Mouse (Mus musculus): ENCODE results near the gene Catsper1. TPM values are rescaled to one million over a fixed set of nuclear protein-coding genes. Genes with fewer than 3 reads are reported as not detected.

Gene Catsper1
- not detected in 2 replicates for polyA plus RNA-seq (2015; fragmentation: Nextera tagmentation; extraction: Ambion mirVana)

- Histone ChIP-seq H3K4me1 (ENCODE audit: control insufficient read depth, insufficient read depth, low read length) (no peaks in the 10 kb centered on the region), H3K27ac (ENCODE audit: low read length) (no peak within 1 kb of the TSS), H3K36me3 (ENCODE audit: control insufficient read depth, insufficient read depth, low read length) (no peaks in the 10 kb centered on the region), H3K9ac (ENCODE audit: low read depth, low read length) (no peak within 1 kb of the TSS), H3K9me3 (replicated peaks; ENCODE audit: control insufficient read depth, low read length, poor library complexity, severe bottlenecking) (no peaks in the 10 kb centered on the region), H3K4me3 (ENCODE audit: low read depth, low read length) (no peak within 1 kb of the TSS), H3K4me2 (ENCODE audit: low read length) (no peak within 1 kb of the TSS), H3K27me3 (ENCODE audit: control insufficient read depth, insufficient read depth, low read depth, low read length) (no peaks in the 10 kb centered on the region)
- 95% methylated on average over 6 of the region's 6 CpGs for WGBS
- no peak for ATAC-seq
Observed at GRCm38 (mm10) chr19:5335441-5335840, at the start of gene Catsper1. Gene Catsper1, plus strand, starts transcription at chr19:5335741.

GRCm38 (mm10) chr19:5294972-5295735 lies 40.4 kb upstream of the Catsper1 start, which contains the start of gene Sf3b2:
Gene Sf3b2, minus strand, starts transcription at chr19:5295455.
- Histone ChIP-seq H3K27ac (ENCODE audit: low read length) (peak within 1 kb of the TSS; percentile 88), H3K9me3 (replicated peaks; ENCODE audit: control insufficient read depth, low read length, poor library complexity, severe bottlenecking) (no peaks in the 10 kb centered on the region), H3K4me3 (ENCODE audit: low read depth, low read length) (peak within 1 kb of the TSS; percentile 92), H3K27me3 (ENCODE audit: control insufficient read depth, insufficient read depth, low read depth, low read length) (no peaks in the 10 kb centered on the region), H3K36me3 (ENCODE audit: control insufficient read depth, insufficient read depth, low read length) (peaks cover 17% of the 10 kb centered on the region), H3K4me1 (ENCODE audit: control insufficient read depth, insufficient read depth, low read length) (peaks cover 43% of the 10 kb centered on the region), H3K4me2 (ENCODE audit: low read length) (peak within 1 kb of the TSS; percentile 90), H3K9ac (ENCODE audit: low read depth, low read length) (peak within 1 kb of the TSS; percentile 90)
- ATAC-seq, result peak; percentile 95
- under 1% methylated on average over 45 of the region's 46 CpGs for WGBS

- 5% methylated on average over 13 of the region's 13 CpGs for WGBS
- H3K9me3 ChIP-seq (replicated peaks; ENCODE audit: control insufficient read depth, low read length, poor library complexity, severe bottlenecking), result no peaks in the 10 kb centered on the region
- peak overlapping the region; percentile 83 for H3K27ac ChIP-seq (ENCODE audit: low read length)
- peaks cover 13% of the 10 kb centered on the region for H3K36me3 ChIP-seq (ENCODE audit: control insufficient read depth, insufficient read depth, low read length)
- peak overlapping the region; percentile 62 for H3K4me2 ChIP-seq (ENCODE audit: low read length)
- H3K27me3 ChIP-seq (ENCODE audit: control insufficient read depth, insufficient read depth, low read depth, low read length), result no peaks in the 10 kb centered on the region
- H3K4me3 ChIP-seq (ENCODE audit: low read depth, low read length), result peak overlapping the region; percentile 92
- peak; percentile 26 for ATAC-seq
- H3K4me1 ChIP-seq (ENCODE audit: control insufficient read depth, insufficient read depth, low read length), result peaks cover 47% of the 10 kb centered on the region
- H3K9ac ChIP-seq (ENCODE audit: low read depth, low read length), result peak overlapping the region; percentile 63
Observed at GRCm38 (mm10) chr19:5295736-5296075, 39.8 kb upstream of the Catsper1 start.

- no peak for ATAC-seq
- no peak overlapping the region for H3K4me2 ChIP-seq (ENCODE audit: low read length)
- no peaks in the 10 kb centered on the region for H3K9me3 ChIP-seq (replicated peaks; ENCODE audit: control insufficient read depth, low read length, poor library complexity, severe bottlenecking)
- H3K4me1 ChIP-seq (ENCODE audit: control insufficient read depth, insufficient read depth, low read length), result peaks cover 48% of the 10 kb centered on the region
- no peaks in the 10 kb centered on the region for H3K27me3 ChIP-seq (ENCODE audit: control insufficient read depth, insufficient read depth, low read depth, low read length)
- H3K36me3 ChIP-seq (ENCODE audit: control insufficient read depth, insufficient read depth, low read length), result peaks cover 9% of the 10 kb centered on the region
- H3K27ac ChIP-seq (ENCODE audit: low read length), result no peak overlapping the region
- H3K9ac ChIP-seq (ENCODE audit: low read depth, low read length), result no peak overlapping the region; the same call in 1 of the 2 replicates
- WGBS, result 86% methylated on average over 5 of the region's 5 CpGs
- no peak overlapping the region for H3K4me3 ChIP-seq (ENCODE audit: low read depth, low read length)
Observed at GRCm38 (mm10) chr19:5296630-5297029, 38.9 kb upstream of the Catsper1 start.

GRCm38 (mm10) chr19:5297903-5298800 lies 37.4 kb upstream of the Catsper1 start, which contains the start of gene Gal3st3:
Gene Gal3st3, plus strand, starts transcription at chr19:5298331.
- Histone ChIP-seq H3K4me1 (ENCODE audit: control insufficient read depth, insufficient read depth, low read length) (peaks cover 45% of the 10 kb centered on the region), H3K9ac (ENCODE audit: low read depth, low read length) (peak within 1 kb of the TSS; percentile 69), H3K4me2 (ENCODE audit: low read length) (peak within 1 kb of the TSS; percentile 71), H3K36me3 (ENCODE audit: control insufficient read depth, insufficient read depth, low read length) (peaks cover 2% of the 10 kb centered on the region), H3K4me3 (ENCODE audit: low read depth, low read length) (peak within 1 kb of the TSS; percentile 54), H3K9me3 (replicated peaks; ENCODE audit: control insufficient read depth, low read length, poor library complexity, severe bottlenecking) (no peaks in the 10 kb centered on the region), H3K27ac (ENCODE audit: low read length) (peak within 1 kb of the TSS; percentile 71), H3K27me3 (ENCODE audit: control insufficient read depth, insufficient read depth, low read depth, low read length) (no peaks in the 10 kb centered on the region)
- 3% methylated on average over 32 of the region's 32 CpGs for WGBS
- ATAC-seq, result peak; percentile 73

- H3K27ac ChIP-seq (ENCODE audit: low read length), result no peak overlapping the region
- H3K27me3 ChIP-seq (ENCODE audit: control insufficient read depth, insufficient read depth, low read depth, low read length), result no peaks in the 10 kb centered on the region
- ATAC-seq, result no peak
- H3K4me1 ChIP-seq (ENCODE audit: control insufficient read depth, insufficient read depth, low read length), result peaks cover 33% of the 10 kb centered on the region
- peaks cover 9% of the 10 kb centered on the region for H3K36me3 ChIP-seq (ENCODE audit: control insufficient read depth, insufficient read depth, low read length)
- H3K9ac ChIP-seq (ENCODE audit: low read depth, low read length), result no peak overlapping the region
- no peak overlapping the region for H3K4me2 ChIP-seq (ENCODE audit: low read length)
- no peaks in the 10 kb centered on the region for H3K9me3 ChIP-seq (replicated peaks; ENCODE audit: control insufficient read depth, low read length, poor library complexity, severe bottlenecking)
- WGBS, result 92% methylated on average over 6 of the region's 6 CpGs
- no peak overlapping the region for H3K4me3 ChIP-seq (ENCODE audit: low read depth, low read length)
Observed at GRCm38 (mm10) chr19:5300588-5300987, 35.0 kb upstream of the Catsper1 start.

GRCm38 (mm10) chr19:5302455-5302854 lies 33.1 kb upstream of the Catsper1 start:
- Histone ChIP-seq H3K27ac (ENCODE audit: low read length) (no peak overlapping the region), H3K36me3 (ENCODE audit: control insufficient read depth, insufficient read depth, low read length) (peaks cover 25% of the 10 kb centered on the region), H3K4me3 (ENCODE audit: low read depth, low read length) (no peak overlapping the region), H3K27me3 (ENCODE audit: control insufficient read depth, insufficient read depth, low read depth, low read length) (no peaks in the 10 kb centered on the region), H3K4me1 (ENCODE audit: control insufficient read depth, insufficient read depth, low read length) (peaks cover 20% of the 10 kb centered on the region), H3K4me2 (ENCODE audit: low read length) (no peak overlapping the region), H3K9ac (ENCODE audit: low read depth, low read length) (no peak overlapping the region), H3K9me3 (replicated peaks; ENCODE audit: control insufficient read depth, low read length, poor library complexity, severe bottlenecking) (no peaks in the 10 kb centered on the region; the same call in 1 of the 2 replicates)
- 14% methylated on average over 4 of the region's 4 CpGs for WGBS
- ATAC-seq, result no peak

- H3K36me3 ChIP-seq (ENCODE audit: control insufficient read depth, insufficient read depth, low read length), result peaks cover 32% of the 10 kb centered on the region
- H3K4me2 ChIP-seq (ENCODE audit: low read length), result no peak overlapping the region
- H3K9me3 ChIP-seq (replicated peaks; ENCODE audit: control insufficient read depth, low read length, poor library complexity, severe bottlenecking), result no peaks in the 10 kb centered on the region; the same call in 1 of the 2 replicates
- H3K4me1 ChIP-seq (ENCODE audit: control insufficient read depth, insufficient read depth, low read length), result no peaks in the 10 kb centered on the region
- WGBS, result 89% methylated on average over 6 of the region's 6 CpGs
- no peaks in the 10 kb centered on the region for H3K27me3 ChIP-seq (ENCODE audit: control insufficient read depth, insufficient read depth, low read depth, low read length)
- no peak overlapping the region for H3K4me3 ChIP-seq (ENCODE audit: low read depth, low read length)
- ATAC-seq, result no peak
- H3K27ac ChIP-seq (ENCODE audit: low read length), result no peak overlapping the region
- H3K9ac ChIP-seq (ENCODE audit: low read depth, low read length), result no peak overlapping the region
Observed at GRCm38 (mm10) chr19:5306279-5306678, 29.3 kb upstream of the Catsper1 start.

Data from midbrain, embryonic 16.5 days (tissue).